13 mouse cellular contexts compared by ENCODE assay signal in the genomic region with DNA sequence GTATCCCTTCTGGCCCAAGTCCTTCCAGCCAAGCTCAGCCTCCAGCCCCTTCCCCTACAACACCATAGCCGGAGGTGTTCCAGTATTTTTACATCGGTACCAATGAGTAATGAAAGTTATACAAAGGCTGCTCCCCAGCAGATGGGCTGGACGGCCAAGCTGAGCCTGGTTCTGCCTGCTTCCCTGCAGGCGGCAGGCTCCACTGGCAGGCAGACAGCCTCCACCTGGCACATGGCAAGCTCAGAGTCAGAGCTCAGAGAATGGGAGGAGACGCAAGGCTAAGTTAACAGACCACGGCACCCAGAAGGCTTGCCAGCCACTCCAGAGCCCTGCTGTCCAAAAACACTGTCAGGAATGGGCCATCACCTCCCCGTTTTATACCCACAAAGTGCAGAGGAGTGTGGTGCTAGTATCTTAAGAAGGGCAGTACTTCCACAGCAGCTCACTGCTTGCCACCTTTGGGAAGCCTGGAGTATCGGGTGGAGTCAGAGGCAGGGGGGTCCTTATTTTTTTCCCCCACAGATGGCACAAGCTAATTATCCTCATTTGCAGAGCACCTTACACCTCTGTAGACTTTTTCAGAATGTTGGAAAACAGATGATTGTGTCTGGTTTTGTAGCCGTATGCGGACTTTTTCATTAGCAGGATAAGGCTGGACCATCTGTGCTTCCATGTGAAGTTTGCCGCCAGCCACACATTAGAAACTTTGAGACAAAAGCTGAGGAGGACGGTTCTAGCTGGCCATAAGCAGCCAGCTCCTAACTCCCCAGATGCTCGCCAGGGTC.
DNase-seq lines count a peak whose midpoint lies in the region; ATAC-seq and TF ChIP-seq lines count a peak whose summit lies in the region.
"Had no signal": no experiment of that assay in that cellular context is flagged by ENCODE, and none has a peak within 500 bp of the region (broad histone marks: within the 10 kb centered on the region; RNA-seq: fewer than 3 reads in every experiment).

No protein-coding gene starts in this region.

- peak; percentile 89 for ATAC-seq in frontal cortex, adult (ENCODE audit: low TSS enrichment)
- ATAC-seq: intestine, postnatal 0 days had no signal

- H3K4me3 ChIP-seq in olfactory bulb, adult 2 months (ENCODE audit: insufficient read depth, low read depth, low read length): no peak overlapping the region
- H3K4me3 ChIP-seq: embryonic facial prominence, embryonic 13.5 days; liver, embryonic 13.5 days had no signal

- intact Hi-C loops in left cerebral cortex, postnatal 4 days (cut with DNase I): no loop called here

- WGBS in olfactory bulb, adult 2 months: 48% methylated on average over 13 of the region's 13 CpGs

- peak; percentile 90 for DNase-seq in left cerebral cortex, postnatal 4 days
- no peak for DNase-seq in left cerebral cortex, adult 8-10 months (ENCODE audit: low spot score in 2 of 2)
- DNase-seq in cerebellum, adult 8-10 months: peak; percentile 88
- no peak for DNase-seq in lung, postnatal 36 days
- no peak for DNase-seq in MN1 (ENCODE audit: low spot score)
- DNase-seq in kidney, adult 8-10 months: no peak
- DNase-seq: adrenal gland, adult 8-10 months; liver, embryonic 13.5 days; thymus, postnatal 25 days had no signal

- peaks cover 49% of the 10 kb centered on the region for H3K4me1 ChIP-seq in olfactory bulb, adult 2 months (ENCODE audit: control insufficient read depth, insufficient read depth, low read length)
- H3K4me1 ChIP-seq: liver, embryonic 13.5 days had no signal

- TF ChIP-seq CTCF in olfactory bulb, adult 2 months (IDR thresholded peaks at IDR 0.05; ENCODE audit: insufficient read depth, low read depth, low read length): no peak

- 0 out of 2 replicates have a peak overlapping the region, but pooled peaks have one; percentile 18 for H3K27ac ChIP-seq in olfactory bulb, adult 2 months (ENCODE audit: insufficient read depth, low read depth, low read length)
- H3K27ac ChIP-seq: embryonic facial prominence, embryonic 13.5 days; liver, embryonic 13.5 days had no signal

- TF ChIP-seq POLR2A in olfactory bulb, adult 2 months (IDR thresholded peaks at IDR 0.05; ENCODE audit: insufficient read depth, low read depth, low read length): no peak

Comparison
In these comparisons a context has a peak if more than half of its experiments do, and no peak if none do; other contexts are left out.
1. DNase-seq: peak in left cerebral cortex, postnatal 4 days (single experiment) and cerebellum, adult 8-10 months (single experiment); none in left cerebral cortex, adult 8-10 months (0 of 2), lung, postnatal 36 days (single experiment), MN1 (single experiment) and kidney, adult 8-10 months (0 of 2).